Mouse (Mus musculus): ENCODE measurements around the gene Gm43191. TPM values are rescaled to one million over a fixed set of nuclear protein-coding genes. Genes with fewer than 3 reads are reported as not detected.

The Gm43191 gene
- polyA plus RNA-seq, 1 experiment from 2014 or later: not detected

Other genes with a start within 250 kb of the Gm43191 start
- 52.9 and 59.4 TPM in 2 replicates for gene Rtca, start 173.1 kb downstream of the Gm43191 start, polyA plus RNA-seq (2015; fragmentation: Nextera tagmentation; extraction: Ambion mirVana)
- 20.2 and 22.5 TPM in 2 replicates for gene Dbt, start 168.2 kb downstream of the Gm43191 start, polyA plus RNA-seq (2015; fragmentation: Nextera tagmentation; extraction: Ambion mirVana)
- gene Lrrc39, start 118.3 kb downstream of the Gm43191 start, polyA plus RNA-seq (2015; fragmentation: Nextera tagmentation; extraction: Ambion mirVana): 29.9 and 31.7 TPM in 2 replicates
- gene Sass6, start 86.3 kb downstream of the Gm43191 start, polyA plus RNA-seq (2015; fragmentation: Nextera tagmentation; extraction: Ambion mirVana): 11.7 and 15.7 TPM in 2 replicates
- 18.6 and 18.8 TPM in 2 replicates for gene Trmt13, start 66.7 kb downstream of the Gm43191 start, polyA plus RNA-seq (2015; fragmentation: Nextera tagmentation; extraction: Ambion mirVana)
- 49.7 and 54.6 TPM in 2 replicates for gene Mfsd14a, start 18.6 kb downstream of the Gm43191 start, polyA plus RNA-seq (2015; fragmentation: Nextera tagmentation; extraction: Ambion mirVana)
- gene Slc35a3, start 31.6 kb upstream of the Gm43191 start, polyA plus RNA-seq (2015; fragmentation: Nextera tagmentation; extraction: Ambion mirVana): 8.7 and 10.3 TPM in 2 replicates
- gene Agl, start 126.9 kb upstream of the Gm43191 start, polyA plus RNA-seq (2015; fragmentation: Nextera tagmentation; extraction: Ambion mirVana): 43.3 and 44.3 TPM in 2 replicates
- gene Frrs1, start 178.2 kb upstream of the Gm43191 start, polyA plus RNA-seq (2015; fragmentation: Nextera tagmentation; extraction: Ambion mirVana): 17.1 and 18.1 TPM in 2 replicates

Data from heart, embryonic 13.5 days (tissue).